Mouse (Mus musculus) ES-E14 (cell line): ENCODE data around the gene Frs2.

Experiments
- CHD2 ChIP-seq: IDR thresholded peaks from 2 replicates; pipeline ENCODE4 v1.6.1; 2014; ENCODE audit warnings: mild to moderate bottlenecking, low read depth, low read length, inconsistent platforms
- ZNF384 ChIP-seq: IDR thresholded peaks from 2 replicates; pipeline ENCODE4 v1.6.1; 2012; ENCODE audit warnings: low read depth, low read length, inconsistent platforms

DNA sequence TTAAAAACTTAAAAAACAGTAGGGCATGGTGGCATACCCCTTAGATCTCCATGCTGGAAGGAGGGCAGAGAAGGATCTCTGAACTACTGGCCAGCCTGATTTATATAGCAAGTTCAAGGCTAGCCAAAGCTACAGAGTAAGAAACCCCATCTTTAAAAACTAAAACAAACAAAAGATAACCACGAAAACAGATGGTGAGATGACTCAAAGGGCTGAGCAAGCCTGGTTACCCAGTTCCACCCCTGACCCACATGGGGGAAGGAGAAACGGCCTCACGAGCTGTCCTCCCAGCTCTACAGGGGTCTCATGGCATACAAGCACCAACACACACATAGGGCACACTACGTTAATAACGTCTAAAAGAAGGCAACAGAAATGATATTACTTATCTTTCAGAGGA is 48.2 kb downstream of the Frs2 start:
- TF ChIP-seq ZNF384 = no peak
- TF ChIP-seq CHD2 = no peak
